Mouse (Mus musculus) liver, embryonic 13.5 days (tissue): ENCODE data around the gene Cnst. TPM values are rescaled to one million over a fixed set of nuclear protein-coding genes. Genes with fewer than 3 reads are reported as not detected.

Experiments
- ATAC-seq: fragments of 200-750 bp; cut with Nextera tagmentation; 2 replicates; pipeline ENCODE4 v1.8.0; 2017; ENCODE audit warnings: low read depth, mild to moderate bottlenecking, moderate number of reproducible peaks, moderate library complexity
- DNase-seq: peaks from one replicate; pipeline ENCODE4 v3.0.0; 2022
- H3K27ac ChIP-seq: fragments of 300-500 bp; sonication (generic); 2 replicates; pipeline ENCODE4 v1.5.1; 2015; ENCODE audit warnings: moderate library complexity, mild to moderate bottlenecking, inconsistent platforms
- H3K27me3 ChIP-seq: fragments of 300-500 bp; sonication (generic); 2 replicates; pipeline ENCODE4 v1.6.1; 2015; ENCODE audit warnings: mild to moderate bottlenecking, inconsistent platforms
- H3K36me3 ChIP-seq: fragments of 300-500 bp; sonication (generic); 2 replicates; pipeline ENCODE4 v1.6.1; 2015; ENCODE audit warnings: mild to moderate bottlenecking, inconsistent platforms
- H3K4me1 ChIP-seq: fragments of 300-500 bp; sonication (generic); replicated peaks from 2 replicates; pipeline ENCODE4 v1.6.1; 2015; ENCODE audit warnings: inconsistent platforms
- H3K4me2 ChIP-seq: fragments of 300-500 bp; sonication (generic); 2 replicates; pipeline ENCODE4 v1.6.1; 2015; ENCODE audit warnings: inconsistent platforms, mild to moderate bottlenecking, moderate library complexity
- H3K4me3 ChIP-seq: fragments of 300-500 bp; sonication (generic); replicated peaks from 2 replicates; pipeline ENCODE4 v1.5.1; 2015; ENCODE audit warnings: mild to moderate bottlenecking, inconsistent platforms
- H3K9ac ChIP-seq: fragments of 300-500 bp; sonication (generic); 2 replicates; pipeline ENCODE4 v1.6.1; 2015; ENCODE audit warnings: mild to moderate bottlenecking, inconsistent platforms
- H3K9me3 ChIP-seq: fragments of 300-500 bp; sonication (generic); replicated peaks from 2 replicates; pipeline ENCODE4 v1.6.1; 2016; ENCODE audit warnings: inconsistent platforms
- WGBS: fragments of 180-500 bp; shearing (Covaris S2); methylation state at CpG from one replicate; pipeline ENCODE4 v1.1.7; 2015; ENCODE audit not compliant: insufficient replicate concordance; 5-methylcytosine and 5-hydroxymethylcytosine counted together
- polyA plus RNA-seq: library from polyadenylated mRNA; unstranded; fragments of >200 nt; fragmentation: Nextera tagmentation; extraction: Ambion mirVana; gene quantifications from 2 replicates; pipeline ENCODE4 v1.2.1, GENCODE M21; 2015

Gene Cnst
- polyA plus RNA-seq, 1 experiment from 2014 or later: 10.7 TPM

GRCm38 (mm10) chr1:179539887-179540286 lies 6.3 kb upstream of the Cnst start:
- Histone ChIP-seq H3K4me2 (no peak overlapping the region), H3K4me3 (no peak overlapping the region), H3K27ac (no peak overlapping the region), H3K9ac (no peak overlapping the region), H3K4me1 (peaks cover 11% of the 10 kb centered on the region), H3K27me3 (no peaks in the 10 kb centered on the region), H3K9me3 (no peaks in the 10 kb centered on the region), H3K36me3 (peaks cover 48% of the 10 kb centered on the region)
- no peak for ATAC-seq
- no peak for DNase-seq
- 78% methylated on average over 3 of the region's 3 CpGs for WGBS

- H3K4me3 ChIP-seq: no peak overlapping the region
- 55% methylated on average over 3 of the region's 3 CpGs for WGBS
- no peak overlapping the region for H3K27ac ChIP-seq
- H3K27me3 ChIP-seq: no peaks in the 10 kb centered on the region
- DNase-seq: no peak
- ATAC-seq: no peak
- no peak overlapping the region for H3K9ac ChIP-seq
- H3K4me2 ChIP-seq: no peak overlapping the region
- H3K4me1 ChIP-seq: peaks cover 18% of the 10 kb centered on the region
- H3K36me3 ChIP-seq: peaks cover 36% of the 10 kb centered on the region
- no peaks in the 10 kb centered on the region for H3K9me3 ChIP-seq
Measured at GRCm38 (mm10) chr1:179541502-179541901, 4.7 kb upstream of the Cnst start.

GRCm38 (mm10) chr1:179546551-179546917 lies 364 bp downstream of the Cnst start:
- Histone ChIP-seq H3K4me2 (peak overlapping the region; percentile 75), H3K9ac (peak overlapping the region; percentile 92), H3K27ac (peak overlapping the region; percentile 96), H3K27me3 (no peaks in the 10 kb centered on the region), H3K4me3 (peak overlapping the region; percentile 88), H3K9me3 (no peaks in the 10 kb centered on the region), H3K36me3 (peaks cover 14% of the 10 kb centered on the region), H3K4me1 (peaks cover 56% of the 10 kb centered on the region)
- no peak for DNase-seq
- peak; percentile 77 for ATAC-seq
- under 1% methylated on average over 44 of the region's 44 CpGs for WGBS

GRCm38 (mm10) chr1:179547176-179547575 lies 1.0 kb downstream of the Cnst start:
- Histone ChIP-seq H3K4me2 (peak overlapping the region; percentile 75), H3K27ac (peak overlapping the region; percentile 96), H3K36me3 (peaks cover 14% of the 10 kb centered on the region), H3K9ac (peak overlapping the region; percentile 92), H3K4me1 (peaks cover 63% of the 10 kb centered on the region), H3K27me3 (no peaks in the 10 kb centered on the region), H3K9me3 (no peaks in the 10 kb centered on the region), H3K4me3 (peak overlapping the region; percentile 88)
- ATAC-seq (no peak), DNase-seq (no peak)
- WGBS: 17% methylated on average over 5 of the region's 5 CpGs

DNA sequence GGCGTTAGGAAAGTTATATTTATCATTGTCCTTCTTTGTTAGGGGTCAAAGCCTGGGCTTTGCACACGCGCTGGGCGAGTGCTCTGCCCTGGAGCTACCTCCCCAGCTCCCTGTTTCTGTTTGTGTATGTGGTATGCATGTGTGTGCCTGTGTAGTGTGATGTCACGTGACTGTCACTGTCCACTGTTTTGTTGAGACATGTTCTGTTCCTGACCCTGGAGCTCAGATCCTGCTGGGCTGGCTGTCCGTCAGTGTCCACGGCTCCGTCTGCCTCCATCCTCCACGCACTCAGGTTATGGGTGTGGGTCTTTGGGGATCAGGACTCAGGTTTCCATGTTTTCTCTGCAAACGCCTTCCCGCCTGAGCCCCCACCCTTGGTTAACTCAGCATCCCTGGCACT lies 2.0 kb downstream of the Cnst start:
- Histone ChIP-seq H3K9ac (peak overlapping the region; percentile 92), H3K4me3 (peak overlapping the region; percentile 88), H3K27me3 (no peaks in the 10 kb centered on the region), H3K4me1 (peaks cover 73% of the 10 kb centered on the region), H3K9me3 (no peaks in the 10 kb centered on the region), H3K4me2 (peak overlapping the region; percentile 75), H3K27ac (peak overlapping the region; percentile 96), H3K36me3 (peaks cover 12% of the 10 kb centered on the region)
- DNase-seq (no peak), ATAC-seq (no peak)
- WGBS: 79% methylated on average over 11 of the region's 11 CpGs

DNA sequence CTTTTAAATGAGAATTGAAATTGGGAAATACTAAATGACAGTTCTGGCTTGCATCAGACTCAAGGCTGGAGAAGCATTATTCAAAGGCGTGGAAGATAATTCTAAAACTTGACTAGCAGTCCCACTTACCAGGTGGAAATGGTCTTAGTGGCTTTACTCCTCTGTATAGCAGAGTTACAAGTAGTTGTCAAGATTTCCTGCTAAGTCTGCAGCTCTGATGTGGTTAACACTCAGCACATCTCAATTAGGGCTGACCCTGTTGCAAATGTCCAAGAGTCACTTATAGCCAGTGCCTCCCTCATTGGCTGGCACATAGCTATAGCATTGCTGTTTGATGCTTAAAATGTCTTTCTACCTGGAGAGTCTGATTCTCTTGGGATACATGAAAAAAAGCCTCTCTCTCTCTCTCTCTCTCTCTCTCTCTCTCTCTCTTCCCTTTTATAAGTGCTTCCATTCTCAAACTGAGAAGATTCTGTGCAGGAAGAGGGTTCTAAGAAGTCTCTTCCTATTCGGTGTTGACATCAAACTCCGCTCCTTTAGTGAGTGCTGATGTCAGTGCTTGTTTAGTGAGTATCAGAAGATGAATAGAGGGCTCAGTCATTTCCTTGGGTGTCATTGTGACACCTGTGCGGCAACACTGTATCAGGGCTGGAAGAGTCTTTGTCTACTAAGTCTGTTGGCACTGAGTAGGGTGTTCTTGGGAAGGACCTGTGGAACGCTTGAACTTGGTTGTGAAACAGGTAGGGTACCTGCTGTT lies 3.0 kb downstream of the Cnst start:
- 83% methylated on average over 5 of the region's 5 CpGs for WGBS
- peaks cover 12% of the 10 kb centered on the region for H3K36me3 ChIP-seq
- H3K9ac ChIP-seq: peak overlapping the region; percentile 52; the same call in 1 of the 2 replicates
- H3K27ac ChIP-seq: peak overlapping the region; percentile 82
- H3K4me3 ChIP-seq: peak overlapping the region; percentile 16; the same call in 1 of the 2 replicates
- no peaks in the 10 kb centered on the region for H3K9me3 ChIP-seq
- peaks cover 82% of the 10 kb centered on the region for H3K4me1 ChIP-seq
- H3K27me3 ChIP-seq: no peaks in the 10 kb centered on the region
- DNase-seq: no peak
- H3K4me2 ChIP-seq: peak overlapping the region; percentile 30
- no peak for ATAC-seq

DNA sequence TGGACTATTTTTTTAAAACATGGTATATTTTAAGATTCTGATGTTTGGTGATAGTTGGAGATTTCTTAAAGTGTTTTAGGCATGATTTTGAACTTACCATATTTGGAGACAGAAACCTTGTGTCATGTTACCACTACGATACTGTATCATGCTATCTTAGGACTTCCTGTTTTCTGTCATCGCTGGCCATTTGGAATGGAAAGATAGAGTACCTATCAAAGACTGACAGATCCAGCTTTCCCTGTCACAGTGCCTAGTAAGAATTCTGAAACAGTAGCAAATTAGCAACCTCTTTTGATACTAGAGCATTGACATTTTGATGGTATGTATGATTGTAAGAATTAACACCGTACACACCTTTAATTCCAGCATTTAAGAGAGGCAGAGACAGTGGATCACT lies 5.2 kb downstream of the Cnst start:
- peaks cover 12% of the 10 kb centered on the region for H3K36me3 ChIP-seq
- 21% methylated on average over 3 of the region's 3 CpGs for WGBS
- H3K27me3 ChIP-seq: no peaks in the 10 kb centered on the region
- 0 out of 2 replicates have a peak overlapping the region, but pooled peaks have one; percentile 23 for H3K4me3 ChIP-seq
- H3K9me3 ChIP-seq: no peaks in the 10 kb centered on the region
- ATAC-seq: peak; percentile 81
- peak; percentile 63 for DNase-seq
- H3K27ac ChIP-seq: peak overlapping the region; percentile 89
- peak overlapping the region; percentile 55 for H3K4me2 ChIP-seq
- peak overlapping the region; percentile 64 for H3K9ac ChIP-seq
- H3K4me1 ChIP-seq: peaks cover 70% of the 10 kb centered on the region

DNA sequence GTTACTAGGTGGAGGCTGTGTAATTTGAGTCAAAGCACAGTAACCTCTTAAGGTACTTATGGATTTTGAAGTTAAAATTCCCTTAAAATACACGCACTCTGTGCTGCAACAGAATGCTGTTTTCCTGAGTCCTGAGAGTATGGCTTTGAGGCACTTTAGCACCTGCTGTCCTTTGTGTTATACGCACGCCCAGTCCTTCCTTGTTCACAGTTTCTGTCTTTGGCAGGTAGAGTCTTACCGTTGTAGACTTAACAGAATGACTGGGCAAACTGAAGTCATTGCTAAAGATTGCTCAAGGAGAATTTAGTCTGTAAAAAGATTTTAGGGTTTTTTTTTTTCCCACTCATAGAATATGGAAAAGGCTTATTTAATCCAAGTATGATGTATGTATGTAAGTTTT lies 5.8 kb downstream of the Cnst start:
- Histone ChIP-seq H3K4me3 (0 out of 2 replicates have a peak overlapping the region, but pooled peaks have one; percentile 23), H3K27me3 (no peaks in the 10 kb centered on the region), H3K4me1 (peaks cover 74% of the 10 kb centered on the region), H3K9ac (peak overlapping the region; percentile 64), H3K36me3 (peaks cover 12% of the 10 kb centered on the region), H3K9me3 (no peaks in the 10 kb centered on the region), H3K4me2 (peak overlapping the region; percentile 55), H3K27ac (peak overlapping the region; percentile 89)
- no peak for ATAC-seq
- 58% methylated on average over 4 of the region's 4 CpGs for WGBS
- DNase-seq: no peak

GRCm38 (mm10) chr1:179552751-179553150 lies 6.6 kb downstream of the Cnst start:
- H3K4me2 ChIP-seq: peak overlapping the region; percentile 55
- H3K27ac ChIP-seq: peak overlapping the region; percentile 89
- 58% methylated on average over 7 of the region's 7 CpGs for WGBS
- peak overlapping the region; percentile 64 for H3K9ac ChIP-seq
- peaks cover 70% of the 10 kb centered on the region for H3K4me1 ChIP-seq
- DNase-seq (no peak), ATAC-seq (peak; percentile 62)
- no peaks in the 10 kb centered on the region for H3K9me3 ChIP-seq
- H3K36me3 ChIP-seq: peaks cover 12% of the 10 kb centered on the region
- no peaks in the 10 kb centered on the region for H3K27me3 ChIP-seq
- 0 out of 2 replicates have a peak overlapping the region, but pooled peaks have one; percentile 14 for H3K4me3 ChIP-seq

DNA sequence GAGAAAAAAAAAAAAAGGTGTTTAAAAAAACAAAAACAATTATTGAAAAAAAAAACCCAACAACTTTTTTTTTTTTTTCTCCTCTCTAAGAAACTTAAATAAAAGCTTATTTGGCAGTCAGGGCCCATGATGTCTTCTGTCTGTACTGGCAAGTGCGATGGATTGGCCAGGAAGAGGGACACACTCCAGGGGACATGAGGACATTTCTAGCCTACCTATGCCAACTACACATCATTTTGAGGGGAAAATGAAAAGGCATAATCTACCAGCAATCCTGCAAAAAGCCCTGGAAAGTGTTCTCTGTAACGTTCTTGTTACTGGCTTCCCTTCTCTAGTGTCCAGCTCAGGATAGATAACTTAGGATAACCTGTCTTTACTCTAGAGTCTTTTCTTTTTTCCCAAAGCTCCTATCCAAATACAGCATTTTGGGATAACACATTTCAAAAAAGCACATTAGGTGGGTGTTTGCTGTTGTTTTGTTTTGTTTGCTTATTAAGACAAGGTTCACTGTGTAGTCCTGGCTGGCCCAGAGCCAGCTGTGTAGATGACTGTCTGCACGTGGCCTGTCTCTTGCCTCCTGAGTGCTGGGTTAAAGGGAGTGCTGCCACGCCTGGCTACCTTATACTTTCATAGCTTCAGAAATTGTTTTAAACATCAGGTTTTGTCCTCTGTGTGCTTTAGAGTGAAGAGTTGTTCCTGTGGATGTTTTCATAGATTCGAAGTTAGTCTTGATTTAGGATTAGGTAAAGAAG lies 7.2 kb downstream of the Cnst start:
- H3K9me3 ChIP-seq: no peaks in the 10 kb centered on the region
- no peak for ATAC-seq
- H3K4me3 ChIP-seq: no peak overlapping the region
- peaks cover 12% of the 10 kb centered on the region for H3K36me3 ChIP-seq
- WGBS: 59% methylated on average over 5 of the region's 5 CpGs
- 0 out of 2 replicates have a peak overlapping the region, but pooled peaks have one; percentile 8 for H3K9ac ChIP-seq
- H3K27me3 ChIP-seq: no peaks in the 10 kb centered on the region
- no peak for DNase-seq
- H3K4me1 ChIP-seq: peaks cover 63% of the 10 kb centered on the region
- H3K27ac ChIP-seq: peak overlapping the region; percentile 89
- peak overlapping the region; percentile 55 for H3K4me2 ChIP-seq

GRCm38 (mm10) chr1:179553949-179554347 lies 7.8 kb downstream of the Cnst start:
- H3K36me3 ChIP-seq: peaks cover 11% of the 10 kb centered on the region
- peaks cover 59% of the 10 kb centered on the region for H3K4me1 ChIP-seq
- DNase-seq: no peak
- no peaks in the 10 kb centered on the region for H3K9me3 ChIP-seq
- H3K4me3 ChIP-seq: no peak overlapping the region
- WGBS: 52% methylated on average over 4 of the region's 4 CpGs
- 0 out of 2 replicates have a peak overlapping the region, but pooled peaks have one; percentile 8 for H3K9ac ChIP-seq
- ATAC-seq: no peak
- H3K4me2 ChIP-seq: no peak overlapping the region
- H3K27me3 ChIP-seq: no peaks in the 10 kb centered on the region
- peak overlapping the region; percentile 89 for H3K27ac ChIP-seq
